Mouse (Mus musculus) Muller cell, postnatal 12 days (primary cell): ENCODE measurements around the gene Treml1.

Experiments
- DNase-seq: peaks from one replicate; pipeline ENCODE4 v3.0.0-alpha.2; 2015; ENCODE audit errors: inconsistent ontology term

Gene Treml1

GRCm38 (mm10) chr17:48408526-48409291, 49.0 kb downstream of the Treml1 start:
- DNase-seq: peak; percentile 83

DNA sequence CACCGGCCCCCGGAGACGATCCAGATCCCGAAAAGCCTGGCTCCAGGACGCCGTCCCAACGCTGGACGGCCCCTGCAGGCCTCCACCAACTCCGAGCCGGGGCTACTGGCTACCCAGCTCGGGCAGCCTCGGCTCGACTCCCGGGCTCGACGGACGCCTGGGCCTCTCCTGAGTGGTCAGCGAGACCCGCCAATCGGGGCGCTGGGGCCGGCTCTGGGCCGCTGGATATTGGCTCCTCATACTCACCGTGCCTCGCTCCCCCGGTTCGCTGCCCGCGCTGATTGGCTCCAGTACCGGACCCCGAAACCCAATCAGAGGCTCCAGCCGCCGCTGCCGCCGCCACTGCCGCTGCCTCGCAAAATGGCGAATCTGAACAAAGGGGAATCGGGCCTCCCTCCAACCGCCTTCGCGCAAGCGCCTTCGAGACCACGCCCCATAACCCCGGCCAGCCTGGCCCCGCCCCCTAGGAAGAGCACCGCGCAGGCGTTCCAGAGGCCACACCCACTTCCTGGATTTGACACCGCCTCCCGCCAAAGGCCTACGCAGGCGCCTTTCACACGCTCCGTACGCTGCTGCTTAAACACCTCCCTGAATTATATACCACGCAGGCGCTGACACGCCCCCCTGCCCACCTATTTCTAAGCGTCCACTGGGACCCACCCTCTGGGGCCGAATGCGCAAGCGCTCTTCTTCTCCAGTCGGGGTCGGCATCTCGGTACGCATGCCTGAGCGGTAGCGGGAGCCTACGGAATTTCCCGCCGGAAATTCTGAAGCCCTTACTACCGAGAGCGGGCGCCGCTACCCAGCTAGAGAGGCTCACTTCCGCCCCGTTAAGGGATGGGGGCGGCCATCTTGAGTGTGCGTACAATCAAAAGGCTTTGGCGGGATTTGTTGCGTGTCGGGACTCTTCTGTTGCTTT, 49.9 kb downstream of the Treml1 start, which contains the start of the genes Nfya and Oard1:
TSS of gene Nfya (minus strand) at position 527 of the 919 bp plus-strand sequence.
TSS of gene Oard1 (plus strand) at position 635 of the 919 bp plus-strand sequence.
- DNase-seq: peak; percentile 100

GRCm38 (mm10) chr17:48410299-48410785, 50.6 kb downstream of the Treml1 start:
- no peak for DNase-seq

DNA sequence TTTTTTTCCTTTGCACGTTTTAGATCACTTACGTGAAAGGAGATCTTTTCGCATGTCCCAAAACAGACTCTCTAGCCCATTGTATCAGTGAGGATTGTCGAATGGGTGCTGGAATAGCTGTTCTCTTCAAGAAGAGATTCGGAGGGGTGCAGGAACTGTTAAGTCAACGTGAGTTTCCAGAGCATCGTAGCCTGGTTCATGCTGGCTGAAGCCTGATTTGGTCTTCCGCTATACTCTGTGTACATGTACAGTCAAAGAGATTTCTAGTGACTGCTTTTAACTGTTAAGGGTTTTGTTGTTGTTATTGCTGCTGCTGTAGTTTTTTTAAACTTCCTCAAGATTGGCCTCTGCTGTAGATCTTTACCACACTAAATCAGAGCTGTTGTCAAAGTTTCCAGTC, 51.5 kb downstream of the Treml1 start:
- DNase-seq: no peak

DNA sequence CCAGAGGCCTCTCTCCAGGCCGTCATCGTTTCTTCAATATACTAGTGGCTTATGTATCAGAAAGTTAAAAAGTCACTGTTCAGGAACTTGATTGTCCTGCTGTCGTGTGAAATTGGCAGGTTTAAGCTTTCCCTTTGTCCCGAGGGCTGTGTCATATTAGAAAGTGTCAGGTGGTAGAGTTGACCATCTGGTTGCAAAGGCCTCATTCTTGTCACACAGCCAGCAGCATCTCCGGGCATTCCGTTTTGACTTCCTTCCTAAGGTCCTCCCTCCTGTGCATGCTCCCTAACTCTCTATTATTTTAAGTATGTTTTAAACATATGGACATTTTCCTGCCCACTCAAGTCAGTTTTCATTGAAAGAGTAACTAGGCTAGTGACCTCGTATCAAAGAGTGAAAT, 56.3 kb downstream of the Treml1 start:
- DNase-seq: no peak
